Mouse (Mus musculus) neural tube, embryonic 12.5 days (tissue): ENCODE results near the gene Npm3. TPM values are rescaled to one million over a fixed set of nuclear protein-coding genes. Genes with fewer than 3 reads are reported as not detected.

ENCODE experiments used
- ATAC-seq: fragments of 200-750 bp; cut with Nextera tagmentation; 2 replicates; pipeline ENCODE4 v1.8.0; 2017; ENCODE audit warnings: low read depth, mild to moderate bottlenecking, moderate TSS enrichment, moderate library complexity; ENCODE audit not compliant: low FRiP score
- H3K27ac ChIP-seq: fragments of 300-500 bp; sonication (generic); 2 replicates; pipeline ENCODE4 v1.5.1; 2016
- H3K27me3 ChIP-seq: fragments of 300-500 bp; sonication (generic); replicated peaks from 2 replicates; pipeline ENCODE4 v1.6.1; 2016; ENCODE audit warnings: mild to moderate bottlenecking
- H3K36me3 ChIP-seq: fragments of 300-500 bp; sonication (generic); 2 replicates; pipeline ENCODE4 v1.6.1; 2016; ENCODE audit warnings: mild to moderate bottlenecking
- H3K4me1 ChIP-seq: fragments of 300-500 bp; sonication (generic); 2 replicates; pipeline ENCODE4 v1.6.1; 2016
- H3K4me2 ChIP-seq: fragments of 300-500 bp; sonication (generic); replicated peaks from 2 replicates; pipeline ENCODE4 v1.6.1; 2016; ENCODE audit warnings: mild to moderate bottlenecking
- H3K4me3 ChIP-seq: fragments of 300-500 bp; sonication (generic); 2 replicates; pipeline ENCODE4 v1.5.1; 2016
- H3K9ac ChIP-seq: fragments of 300-500 bp; sonication (generic); 2 replicates; pipeline ENCODE4 v1.6.1; 2016; ENCODE audit warnings: mild to moderate bottlenecking
- H3K9me3 ChIP-seq: fragments of 300-500 bp; sonication (generic); 2 replicates; pipeline ENCODE4 v1.6.1; 2016; ENCODE audit warnings: mild to moderate bottlenecking
- WGBS: fragments of 180-500 bp; shearing (Covaris S2); methylation state at CpG from one replicate; pipeline ENCODE4 v1.1.7; 2016; 5-methylcytosine and 5-hydroxymethylcytosine counted together
- polyA plus RNA-seq: library from polyadenylated mRNA; unstranded; fragments of >200 nt; fragmentation: Nextera tagmentation; extraction: Ambion mirVana; gene quantifications from 2 replicates; pipeline ENCODE4 v1.2.1, GENCODE M21; 2016

Npm3 gene
- polyA plus RNA-seq, 1 experiment from 2014 or later = 5.9 TPM

DNA sequence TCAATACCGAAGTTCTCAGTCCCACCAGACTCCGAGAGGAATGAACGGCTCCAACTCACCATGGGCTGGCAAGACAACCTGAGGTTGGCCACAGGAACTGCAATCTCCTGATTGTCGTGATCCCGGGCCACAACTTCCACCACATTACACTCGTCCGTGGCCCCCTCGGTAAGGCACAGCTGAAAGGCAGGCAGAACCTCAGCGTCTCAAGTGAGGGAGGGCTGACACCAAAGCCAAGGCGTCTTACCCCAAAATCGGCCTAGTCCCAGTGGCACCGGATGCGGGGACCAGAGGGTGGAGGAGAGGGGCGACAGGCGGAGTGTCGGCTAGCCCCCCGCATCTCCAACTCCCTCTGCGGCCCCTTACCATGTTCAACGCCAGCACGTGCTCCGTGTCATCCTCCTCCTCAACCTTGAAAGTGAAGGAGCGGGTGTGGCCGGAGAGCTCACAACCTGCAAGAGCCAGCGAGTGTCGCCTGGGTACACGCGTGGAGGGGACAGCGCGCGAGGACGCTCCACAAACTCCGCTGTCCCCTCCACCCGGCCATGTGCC lies 624 bp downstream of the Npm3 start:
- WGBS = 2% methylated on average over 33 of the region's 33 CpGs

DNA sequence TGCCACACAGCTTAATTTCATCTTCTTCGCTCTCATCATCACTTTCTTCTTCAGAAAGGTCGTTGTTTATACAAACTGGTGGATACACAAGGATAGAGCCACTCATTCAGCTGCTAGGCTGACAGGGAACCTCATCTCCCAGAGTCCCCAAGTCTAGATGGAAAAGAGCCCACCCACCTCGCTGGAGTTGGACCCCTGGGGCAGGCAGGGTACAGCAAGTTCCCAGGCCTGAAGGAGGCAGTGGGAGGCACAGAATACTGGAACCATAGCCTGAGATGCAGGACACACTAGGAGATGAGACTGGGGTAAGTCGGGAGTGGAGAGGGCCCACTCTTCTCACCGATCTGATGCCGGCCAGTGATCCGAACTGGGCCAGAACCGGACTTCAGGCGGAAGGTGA lies 1.2 kb downstream of the Npm3 start:
- Histone ChIP-seq H3K4me3 (peak overlapping the region; percentile 88; the same call in 1 of the 2 replicates), H3K27me3 (peaks cover 42% of the 10 kb centered on the region), H3K4me1 (peaks cover 20% of the 10 kb centered on the region), H3K9ac (0 out of 2 replicates have a peak overlapping the region, but pooled peaks have one; percentile 79), H3K36me3 (peaks cover 12% of the 10 kb centered on the region), H3K4me2 (peak overlapping the region; percentile 98), H3K9me3 (no peaks in the 10 kb centered on the region), H3K27ac (no peak overlapping the region)
- ATAC-seq = no peak
- WGBS = 53% methylated on average over 9 of the region's 9 CpGs

More for the DNA sequence above, 624 bp downstream of the Npm3 start:
- peak overlapping the region; percentile 98 for H3K4me2 ChIP-seq
- H3K27me3 ChIP-seq = peaks cover 36% of the 10 kb centered on the region
- peak overlapping the region; percentile 79 for H3K9ac ChIP-seq
- H3K36me3 ChIP-seq = peaks cover 15% of the 10 kb centered on the region
- H3K27ac ChIP-seq = no peak overlapping the region
- ATAC-seq = peak; percentile 26
- no peaks in the 10 kb centered on the region for H3K9me3 ChIP-seq
- peak overlapping the region; percentile 88 for H3K4me3 ChIP-seq
- H3K4me1 ChIP-seq = peaks cover 20% of the 10 kb centered on the region

DNA sequence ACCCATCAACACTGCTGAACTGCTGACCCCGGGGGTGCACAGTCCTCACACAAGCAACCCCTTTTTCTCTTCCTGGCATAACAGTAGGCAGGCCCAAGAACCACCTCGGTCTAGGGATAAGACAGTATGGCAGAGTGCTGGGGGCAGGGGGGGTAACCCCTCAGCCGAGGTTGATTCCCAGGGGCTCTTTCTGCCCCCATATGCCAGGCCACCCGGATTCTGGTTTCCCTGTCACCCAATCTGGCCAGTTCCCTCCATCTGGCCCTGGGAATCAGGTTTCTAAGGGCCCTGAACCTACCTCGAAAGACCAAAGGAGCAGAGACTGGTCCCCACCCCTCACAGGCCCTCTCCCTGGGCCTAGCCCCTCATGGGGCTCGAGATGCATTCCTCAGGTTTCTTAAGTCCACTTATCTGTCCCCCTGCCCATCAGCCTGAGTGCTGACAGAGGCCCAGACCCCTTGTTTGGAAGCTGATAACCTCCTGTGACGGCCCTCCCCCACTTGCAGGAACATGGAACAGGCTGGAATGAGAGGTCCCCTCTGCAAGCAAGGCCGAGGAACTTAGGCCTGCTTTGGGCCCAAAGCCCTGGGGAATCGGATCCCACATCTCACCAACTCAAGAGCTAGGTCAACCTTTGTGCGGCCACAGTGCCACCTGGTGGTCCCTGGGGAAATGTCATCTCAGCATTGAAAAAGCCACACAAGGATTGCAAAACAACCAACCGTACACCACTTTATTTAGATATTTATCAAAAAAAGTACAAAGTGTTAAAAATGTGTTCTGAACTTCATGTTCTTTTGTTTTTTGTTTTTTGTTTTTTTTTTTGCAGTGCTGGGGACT lies 2.1 kb downstream of the Npm3 start:
- H3K4me3 ChIP-seq = no peak overlapping the region
- peaks cover 51% of the 10 kb centered on the region for H3K27me3 ChIP-seq
- H3K9ac ChIP-seq = no peak overlapping the region
- H3K36me3 ChIP-seq = peaks cover 7% of the 10 kb centered on the region
- H3K9me3 ChIP-seq = no peaks in the 10 kb centered on the region
- peaks cover 24% of the 10 kb centered on the region for H3K4me1 ChIP-seq
- no peak for ATAC-seq
- WGBS = 29% methylated on average over 11 of the region's 11 CpGs
- no peak overlapping the region for H3K27ac ChIP-seq
- H3K4me2 ChIP-seq = no peak overlapping the region

- 0 out of 2 replicates have a peak overlapping the region, but pooled peaks have one; percentile 2 for H3K4me2 ChIP-seq
- no peak overlapping the region; the same call in 1 of the 2 replicates for H3K4me3 ChIP-seq
- H3K27me3 ChIP-seq = peaks cover 60% of the 10 kb centered on the region
- no peak overlapping the region for H3K27ac ChIP-seq
- H3K4me1 ChIP-seq = peaks cover 32% of the 10 kb centered on the region
- no peak overlapping the region for H3K9ac ChIP-seq
- no peaks in the 10 kb centered on the region for H3K9me3 ChIP-seq
- no peaks in the 10 kb centered on the region; the same call in 1 of the 2 replicates for H3K36me3 ChIP-seq
- 7% methylated on average over 29 of the region's 29 CpGs for WGBS
- ATAC-seq = no peak
Observed at GRCm38 (mm10) chr19:45746153-45747020, 3.0 kb downstream of the Npm3 start.

DNA sequence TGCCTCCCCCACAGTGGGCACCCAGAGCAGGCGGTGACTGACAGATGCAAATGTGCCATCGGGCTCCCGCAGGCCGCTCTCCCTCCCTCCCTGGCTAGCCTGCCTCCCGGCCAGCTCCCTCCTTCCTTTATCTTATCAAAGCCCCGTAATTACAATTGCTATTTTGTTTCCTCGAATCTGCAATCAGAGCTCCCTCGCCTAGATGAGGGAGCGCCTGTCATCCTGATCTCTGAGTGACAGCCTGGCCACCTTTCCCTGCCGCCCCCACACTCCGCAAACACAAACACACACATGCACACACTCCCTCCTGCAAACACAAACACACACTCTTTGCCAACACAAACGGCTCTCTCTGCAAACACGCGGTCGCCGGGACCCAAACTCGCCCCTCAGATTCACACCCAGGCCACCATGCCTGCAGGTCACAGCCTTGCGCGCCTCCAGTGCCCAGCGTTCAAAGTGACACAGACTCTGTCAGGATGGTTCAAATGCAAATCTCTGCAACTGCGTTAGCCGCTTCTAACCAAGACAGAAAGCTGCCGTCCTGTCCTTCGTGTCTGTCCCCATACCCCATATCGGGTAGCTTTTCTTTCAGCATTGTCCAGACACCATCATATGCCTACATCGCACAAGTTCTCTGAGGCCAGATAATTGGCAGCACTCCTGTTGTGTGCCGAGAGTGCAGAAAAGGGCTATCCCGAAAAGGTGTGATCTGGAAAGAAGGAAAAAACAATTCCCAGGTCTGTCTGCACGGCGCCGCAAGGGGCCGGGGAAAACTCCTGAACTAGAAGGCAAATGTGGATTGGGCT lies 3.8 kb downstream of the Npm3 start:
- ATAC-seq = no peak
- Histone ChIP-seq H3K9me3 (no peaks in the 10 kb centered on the region), H3K4me1 (peaks cover 34% of the 10 kb centered on the region), H3K4me2 (0 out of 2 replicates have a peak overlapping the region, but pooled peaks have one; percentile 2), H3K9ac (no peak overlapping the region), H3K4me3 (no peak overlapping the region), H3K27me3 (peaks cover 68% of the 10 kb centered on the region), H3K27ac (no peak overlapping the region), H3K36me3 (no peaks in the 10 kb centered on the region; the same call in 1 of the 2 replicates)
- 2% methylated on average over 32 of the region's 32 CpGs for WGBS

DNA sequence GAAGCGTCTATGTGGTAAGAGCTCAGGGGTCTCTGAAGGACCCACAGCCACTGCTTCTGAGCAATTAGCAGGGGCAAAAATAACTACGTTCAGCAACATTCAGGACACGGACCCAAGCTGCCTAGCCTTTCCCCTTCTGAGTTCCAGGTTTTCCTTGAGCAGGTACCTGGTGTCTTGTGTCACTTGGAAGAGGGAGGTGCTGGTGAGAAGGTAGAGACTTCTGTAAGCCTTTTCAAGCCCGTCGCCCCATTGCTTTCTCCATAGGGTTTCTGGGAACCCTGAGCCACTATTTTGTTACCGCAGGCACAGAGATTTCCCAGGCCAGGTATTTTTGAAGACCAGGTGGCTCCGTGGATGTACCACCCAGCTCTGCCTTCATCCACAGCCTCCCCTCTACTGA lies 5.8 kb downstream of the Npm3 start:
- no peaks in the 10 kb centered on the region; the same call in 1 of the 2 replicates for H3K36me3 ChIP-seq
- H3K9me3 ChIP-seq = no peaks in the 10 kb centered on the region
- ATAC-seq = no peak
- H3K9ac ChIP-seq = no peak overlapping the region
- no peak overlapping the region for H3K27ac ChIP-seq
- no peak overlapping the region for H3K4me2 ChIP-seq
- no peak overlapping the region for H3K4me3 ChIP-seq
- peaks cover 88% of the 10 kb centered on the region for H3K27me3 ChIP-seq
- peaks cover 30% of the 10 kb centered on the region for H3K4me1 ChIP-seq
- WGBS = 24% methylated on average over 7 of the region's 7 CpGs

GRCm38 (mm10) chr19:45742984-45743575 lies 6.3 kb downstream of the Npm3 start:
- ATAC-seq = no peak
- H3K27ac ChIP-seq = no peak overlapping the region
- peak overlapping the region; percentile 63 for H3K4me2 ChIP-seq
- WGBS = 1% methylated on average over 43 of the region's 44 CpGs
- H3K4me3 ChIP-seq = peak overlapping the region; percentile 36
- H3K27me3 ChIP-seq = peaks cover 93% of the 10 kb centered on the region
- no peaks in the 10 kb centered on the region for H3K9me3 ChIP-seq
- no peak overlapping the region for H3K9ac ChIP-seq
- H3K36me3 ChIP-seq = no peaks in the 10 kb centered on the region; the same call in 1 of the 2 replicates
- peaks cover 25% of the 10 kb centered on the region for H3K4me1 ChIP-seq

GRCm38 (mm10) chr19:45742218-45742983 lies 7.0 kb downstream of the Npm3 start, which contains the start of gene Fgf8:
Fgf8 (minus strand) TSS chr19:45742915.
- no peak within 1 kb of the TSS for H3K9ac ChIP-seq
- under 1% methylated on average over 63 of the region's 68 CpGs for WGBS
- H3K27ac ChIP-seq = no peak within 1 kb of the TSS
- no peaks in the 10 kb centered on the region; the same call in 1 of the 2 replicates for H3K36me3 ChIP-seq
- peaks cover 100% of the 10 kb centered on the region for H3K27me3 ChIP-seq
- ATAC-seq = no peak
- H3K4me1 ChIP-seq = peaks cover 31% of the 10 kb centered on the region
- no peaks in the 10 kb centered on the region for H3K9me3 ChIP-seq
- peak within 1 kb of the TSS; percentile 63 for H3K4me2 ChIP-seq
- H3K4me3 ChIP-seq = peak within 1 kb of the TSS; percentile 36

DNA sequence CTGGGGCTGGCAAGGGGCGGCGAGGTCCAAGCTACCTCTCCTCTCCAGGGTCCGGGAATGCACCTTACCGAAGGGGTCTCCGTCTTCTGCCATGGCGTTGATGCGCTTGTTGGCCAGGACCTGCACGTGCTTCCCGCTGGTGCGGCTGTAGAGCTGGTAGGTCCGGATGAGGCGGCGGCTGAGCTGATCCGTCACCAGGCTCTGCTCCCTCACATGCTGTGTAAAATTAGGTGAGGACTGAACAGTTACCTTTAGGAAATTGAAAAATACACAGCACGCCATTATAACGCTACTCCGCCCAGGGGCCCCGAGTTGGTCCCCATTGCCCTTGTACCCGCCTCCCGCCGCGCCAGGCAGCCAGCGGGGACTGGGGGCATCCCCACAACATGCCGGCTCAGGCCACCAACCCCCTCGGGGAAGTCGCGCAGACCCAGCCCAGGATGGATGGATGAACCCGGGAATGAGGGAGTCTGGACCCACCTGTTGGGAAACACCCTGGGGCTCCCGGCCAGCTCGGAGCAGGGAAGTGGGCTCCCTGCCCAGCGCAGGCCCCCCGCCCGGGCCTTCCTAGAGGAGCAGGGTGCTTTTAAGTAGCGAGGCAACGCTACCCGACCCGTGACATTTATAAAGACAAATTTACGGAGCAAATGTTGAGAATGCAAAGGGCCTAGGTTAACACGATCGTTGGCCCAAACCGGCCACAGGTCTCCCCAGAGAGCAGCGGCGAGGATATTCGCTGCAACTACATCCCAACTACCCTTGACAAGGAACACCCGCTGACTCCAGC lies 7.8 kb downstream of the Npm3 start:
- H3K9me3 ChIP-seq = no peaks in the 10 kb centered on the region
- H3K4me1 ChIP-seq = peaks cover 35% of the 10 kb centered on the region
- H3K4me2 ChIP-seq = no peak overlapping the region
- no peak overlapping the region; the same call in 1 of the 2 replicates for H3K4me3 ChIP-seq
- no peak overlapping the region for H3K9ac ChIP-seq
- H3K27ac ChIP-seq = no peak overlapping the region
- no peaks in the 10 kb centered on the region; the same call in 1 of the 2 replicates for H3K36me3 ChIP-seq
- peaks cover 100% of the 10 kb centered on the region for H3K27me3 ChIP-seq
- WGBS = under 1% methylated on average over 45 of the region's 45 CpGs
- ATAC-seq = no peak

GRCm38 (mm10) chr19:45740817-45741216 lies 8.6 kb downstream of the Npm3 start:
- Histone ChIP-seq H3K4me3 (no peak overlapping the region), H3K27me3 (peaks cover 100% of the 10 kb centered on the region), H3K4me1 (peaks cover 35% of the 10 kb centered on the region), H3K9me3 (no peaks in the 10 kb centered on the region), H3K36me3 (no peaks in the 10 kb centered on the region), H3K4me2 (no peak overlapping the region), H3K27ac (no peak overlapping the region), H3K9ac (no peak overlapping the region)
- 1% methylated on average over 7 of the region's 7 CpGs for WGBS
- no peak for ATAC-seq
